Mouse (Mus musculus) embryonic facial prominence, embryonic 15.5 days (tissue): ENCODE measurements around the gene Ctnnal1. TPM values are rescaled to one million over a fixed set of nuclear protein-coding genes. Genes with fewer than 3 reads are reported as not detected.

Experiments
- ATAC-seq: fragments of 200-750 bp; cut with Nextera tagmentation; 2 replicates; pipeline ENCODE4 v1.8.0; 2017; ENCODE audit warnings: low read depth, moderate TSS enrichment; ENCODE audit not compliant: insufficient number of reproducible peaks, low FRiP score, low TSS enrichment
- H3K27ac ChIP-seq: fragments of 300-500 bp; sonication (generic); replicated peaks from 2 replicates; pipeline ENCODE4 v1.5.1; 2015; ENCODE audit warnings: mild to moderate bottlenecking, inconsistent platforms
- H3K27me3 ChIP-seq: fragments of 300-500 bp; sonication (generic); 2 replicates; pipeline ENCODE4 v1.6.1; 2015; ENCODE audit warnings: inconsistent platforms
- H3K36me3 ChIP-seq: fragments of 300-500 bp; sonication (generic); 2 replicates; pipeline ENCODE4 v1.6.1; 2015; ENCODE audit warnings: mild to moderate bottlenecking, inconsistent platforms
- H3K4me1 ChIP-seq: fragments of 300-500 bp; sonication (generic); 2 replicates; pipeline ENCODE4 v1.6.1; 2015; ENCODE audit warnings: inconsistent platforms
- H3K4me2 ChIP-seq: fragments of 300-500 bp; sonication (generic); replicated peaks from 2 replicates; pipeline ENCODE4 v1.6.1; 2015; ENCODE audit warnings: mild to moderate bottlenecking, inconsistent platforms
- H3K4me3 ChIP-seq: fragments of 300-500 bp; sonication (generic); replicated peaks from 2 replicates; pipeline ENCODE4 v1.5.1; 2015; ENCODE audit warnings: mild to moderate bottlenecking, inconsistent platforms
- H3K9ac ChIP-seq: fragments of 300-500 bp; sonication (generic); 2 replicates; pipeline ENCODE4 v1.6.1; 2015; ENCODE audit warnings: inconsistent platforms
- H3K9me3 ChIP-seq: fragments of 300-500 bp; sonication (generic); replicated peaks from 2 replicates; pipeline ENCODE4 v1.6.1; 2016; ENCODE audit warnings: inconsistent platforms
- WGBS: fragments of 180-500 bp; shearing (Covaris S2); methylation state at CpG from one replicate; pipeline ENCODE4 v1.1.7; 2015; 5-methylcytosine and 5-hydroxymethylcytosine counted together
- microRNA counts: library from miRNA; unstranded; fragments of <30 nt; microRNA quantifications from one replicate; lab custom pipeline; 2016
- microRNA-seq: library from miRNA; unstranded; fragments of <30 nt; microRNA quantifications from one replicate; pipeline ENCODE4, GENCODE M21; 2016; ENCODE audit warnings: borderline number of aligned reads
- polyA plus RNA-seq: library from polyadenylated mRNA; unstranded; fragments of >200 nt; fragmentation: Nextera tagmentation; extraction: Ambion mirVana; gene quantifications from 2 replicates; pipeline ENCODE4 v1.2.1, GENCODE M21; 2015

The Ctnnal1 gene
- polyA plus RNA-seq, 1 experiment from 2014 or later, result 22.8 TPM

GRCm38 (mm10) chr4:56801907-56802668 lies 62.9 kb downstream of the Ctnnal1 start, which contains the start of the genes Elp1 and Fam206a:
Gene Elp1 (minus strand): TSS chr4:56802331.
Gene Fam206a (plus strand): TSS chr4:56802345.
- Histone ChIP-seq H3K4me3 (peak within 1 kb of the TSS; percentile 77), H3K36me3 (peaks cover 46% of the 10 kb centered on the region), H3K9ac (peak within 1 kb of the TSS; percentile 79), H3K4me1 (peaks cover 26% of the 10 kb centered on the region), H3K4me2 (peak within 1 kb of the TSS; percentile 87), H3K27ac (peak within 1 kb of the TSS; percentile 83), H3K27me3 (no peaks in the 10 kb centered on the region), H3K9me3 (no peaks in the 10 kb centered on the region)
- under 1% methylated on average over 72 of the region's 72 CpGs for WGBS
- ATAC-seq, result peak; percentile 94

GRCm38 (mm10) chr4:56791373-56791772 lies 73.6 kb downstream of the Ctnnal1 start:
- H3K27ac ChIP-seq, result no peak overlapping the region
- no peak overlapping the region for H3K4me3 ChIP-seq
- H3K4me2 ChIP-seq, result no peak overlapping the region
- 41% methylated on average over 1 of the region's 1 CpGs for WGBS
- no peaks in the 10 kb centered on the region for H3K9me3 ChIP-seq
- H3K9ac ChIP-seq, result no peak overlapping the region
- no peaks in the 10 kb centered on the region for H3K4me1 ChIP-seq
- peaks cover 90% of the 10 kb centered on the region for H3K36me3 ChIP-seq
- ATAC-seq, result no peak; the same call in 1 of the 2 replicates
- no peaks in the 10 kb centered on the region for H3K27me3 ChIP-seq

- Histone ChIP-seq H3K9ac (no peak overlapping the region), H3K4me2 (no peak overlapping the region), H3K27me3 (no peaks in the 10 kb centered on the region), H3K9me3 (no peaks in the 10 kb centered on the region), H3K27ac (no peak overlapping the region), H3K36me3 (peaks cover 91% of the 10 kb centered on the region), H3K4me1 (no peaks in the 10 kb centered on the region), H3K4me3 (no peak overlapping the region)
- no peak for ATAC-seq
- whole genome bisulfite sequencing, result 77% methylated on average over 1 of the region's 1 CpGs
These were observed 93.9 kb downstream of the Ctnnal1 start for GRCm38 (mm10) chr4:56771065-56771464.

GRCm38 (mm10) chr4:56768913-56769312 lies 96.1 kb downstream of the Ctnnal1 start:
- Histone ChIP-seq H3K4me3 (no peak overlapping the region), H3K27ac (no peak overlapping the region), H3K4me2 (no peak overlapping the region), H3K27me3 (no peaks in the 10 kb centered on the region), H3K9me3 (no peaks in the 10 kb centered on the region), H3K9ac (no peak overlapping the region), H3K36me3 (peaks cover 93% of the 10 kb centered on the region), H3K4me1 (no peaks in the 10 kb centered on the region)
- WGBS, result 90% methylated on average over 7 of the region's 7 CpGs
- no peak for ATAC-seq

GRCm38 (mm10) chr4:56767861-56768284 lies 97.1 kb downstream of the Ctnnal1 start:
- no peaks in the 10 kb centered on the region for H3K9me3 ChIP-seq
- H3K36me3 ChIP-seq, result peaks cover 88% of the 10 kb centered on the region
- H3K9ac ChIP-seq, result no peak overlapping the region
- ATAC-seq, result no peak
- H3K4me3 ChIP-seq, result no peak overlapping the region
- H3K4me2 ChIP-seq, result no peak overlapping the region
- 79% methylated on average over 5 of the region's 5 CpGs for WGBS
- no peak overlapping the region for H3K27ac ChIP-seq
- H3K27me3 ChIP-seq, result no peaks in the 10 kb centered on the region
- H3K4me1 ChIP-seq, result no peaks in the 10 kb centered on the region

MicroRNA genes within 50 kb of the gene (microRNA counts, 519-probe panel; counts per million panel counts)
- microRNA mmu-miR-32 (lab: Ali Mortazavi, UCI), result 2,936 counts per million, percentile 71 among the panel's probes with 10 or more counts

Small RNAs within 50 kb of the gene (microRNA-seq; reads per million reads assigned to microRNA genes)
- 142 reads per million, percentile 58 among the genes with 10 or more reads in this experiment for gene Mir32

Other genes starting within 250 kb of the Ctnnal1 start
- not detected in 2 replicates for gene Gm26657, start 125.1 kb downstream of the Ctnnal1 start, polyA plus RNA-seq
- gene Actl7b, start 123.7 kb downstream of the Ctnnal1 start, polyA plus RNA-seq, result not detected in 2 replicates
- gene Actl7a, start 121.8 kb downstream of the Ctnnal1 start, polyA plus RNA-seq, result not detected in 2 replicates
- gene Elp1, start 62.9 kb downstream of the Ctnnal1 start, polyA plus RNA-seq, result 38.6 and 40.7 TPM in 2 replicates
- 16.2 and 17.2 TPM in 2 replicates for gene Fam206a, start 62.8 kb downstream of the Ctnnal1 start, polyA plus RNA-seq
- 8.7 and 11.1 TPM in 2 replicates for gene Tmem245, start 82.2 kb upstream of the Ctnnal1 start, polyA plus RNA-seq
- gene Frrs1l, start 125.2 kb upstream of the Ctnnal1 start, polyA plus RNA-seq, result 2.6 and 2.9 TPM in 2 replicates